Mouse (Mus musculus) thymus, adult 2 months (tissue): ENCODE results near the gene Adprm. TPM values are rescaled to one million over a fixed set of nuclear protein-coding genes. Genes with fewer than 3 reads are reported as not detected.

ENCODE experiments used
- DNase-seq: peaks from one replicate; pipeline ENCODE4 v3.0.0; 2021
- H3K27ac ChIP-seq: fragments of 200-500 bp; 2 replicates; pipeline ENCODE4 v1.5.1; 2012; ENCODE audit warnings: low read length, control low read depth; ENCODE audit not compliant: control insufficient read depth, insufficient read depth
- H3K27me3 ChIP-seq: fragments of 200-500 bp; 2 replicates; pipeline ENCODE4 v1.6.1; 2012; ENCODE audit warnings: mild to moderate bottlenecking, low read length, moderate library complexity, mixed read lengths; ENCODE audit not compliant: control insufficient read depth, insufficient read depth
- H3K36me3 ChIP-seq: fragments of 200-500 bp; 2 replicates; pipeline ENCODE4 v1.6.1; 2012; ENCODE audit warnings: mild to moderate bottlenecking, low read length, moderate library complexity; ENCODE audit not compliant: control insufficient read depth, insufficient read depth
- H3K4me1 ChIP-seq: fragments of 200-500 bp; replicated peaks from 2 replicates; pipeline ENCODE4 v1.6.1; 2012; ENCODE audit warnings: low read length; ENCODE audit not compliant: control insufficient read depth, insufficient read depth
- H3K4me3 ChIP-seq: fragments of 200-500 bp; 2 replicates; pipeline ENCODE4 v1.5.1; 2012; ENCODE audit warnings: mild to moderate bottlenecking, low read length, control low read depth, moderate library complexity; ENCODE audit not compliant: control insufficient read depth, insufficient read depth
- CTCF ChIP-seq: fragments of 200-500 bp; IDR thresholded peaks from 2 replicates; pipeline ENCODE4 v1.5.1; 2012; ENCODE audit warnings: mild to moderate bottlenecking, control low read depth, low read length, moderate library complexity, borderline replicate concordance; ENCODE audit not compliant: control insufficient read depth, poor library complexity, insufficient read depth; ENCODE audit errors: extremely low read depth
- POLR2A ChIP-seq: fragments of 200-500 bp; IDR thresholded peaks from 2 replicates; pipeline ENCODE4 v1.6.1; 2012; ENCODE audit warnings: mild to moderate bottlenecking, low read length, control low read depth, moderate library complexity; ENCODE audit not compliant: control insufficient read depth, poor library complexity, insufficient read depth; ENCODE audit errors: extremely low read depth
- WGBS: fragments of 180-500 bp; shearing (Covaris S2); methylation state at CpG from one replicate; pipeline ENCODE4 v1.1.7; 2018; 5-methylcytosine and 5-hydroxymethylcytosine counted together
- polyA plus RNA-seq: library from polyadenylated mRNA; depleted of rRNA; stranded (reverse); fragments of >200 nt; gene quantifications from 2 replicates; pipeline ENCODE4 v1.2.3, GENCODE M21; 2012

The Adprm gene
- polyA plus RNA-seq, 1 experiment, result 26.2 TPM

GRCm38 (mm10) chr11:67047199-67047598, 5.2 kb downstream of the Adprm start:
- Histone ChIP-seq H3K36me3 (peaks cover 6% of the 10 kb centered on the region), H3K27me3 (no peaks in the 10 kb centered on the region), H3K4me1 (no peaks in the 10 kb centered on the region), H3K27ac (no peak overlapping the region), H3K4me3 (no peak overlapping the region)
- TF ChIP-seq CTCF, result no peak
- DNase-seq, result no peak
- WGBS, result 88% methylated on average over 5 of the region's 5 CpGs

DNA sequence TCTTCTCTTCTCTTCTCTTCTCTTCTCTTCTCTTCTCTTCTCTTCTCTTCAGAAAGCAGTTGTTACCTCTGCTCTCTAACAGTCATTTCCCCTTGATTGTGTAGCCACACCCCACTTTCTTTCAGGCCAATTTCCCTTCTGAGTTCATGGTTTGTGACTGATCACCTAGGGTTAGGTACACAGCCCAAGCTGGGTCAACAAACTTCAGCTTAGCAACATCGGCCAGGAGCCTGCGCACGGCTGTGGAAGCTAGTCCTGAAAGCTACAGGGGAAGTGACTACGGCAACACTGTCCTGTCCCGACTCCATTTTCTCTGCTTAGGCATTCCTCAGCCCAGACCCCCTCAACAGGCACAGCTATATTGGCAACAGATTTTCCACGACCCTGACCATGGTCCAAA, 7.4 kb downstream of the Adprm start:
- peaks cover 24% of the 10 kb centered on the region for H3K36me3 ChIP-seq
- no peak for TF ChIP-seq POLR2A
- no peak for TF ChIP-seq CTCF
- 89% methylated on average over 6 of the region's 6 CpGs for WGBS
- DNase-seq, result no peak
- no peaks in the 10 kb centered on the region for H3K27me3 ChIP-seq
- no peaks in the 10 kb centered on the region for H3K4me1 ChIP-seq
- H3K27ac ChIP-seq, result no peak overlapping the region
- no peak overlapping the region for H3K4me3 ChIP-seq

DNA sequence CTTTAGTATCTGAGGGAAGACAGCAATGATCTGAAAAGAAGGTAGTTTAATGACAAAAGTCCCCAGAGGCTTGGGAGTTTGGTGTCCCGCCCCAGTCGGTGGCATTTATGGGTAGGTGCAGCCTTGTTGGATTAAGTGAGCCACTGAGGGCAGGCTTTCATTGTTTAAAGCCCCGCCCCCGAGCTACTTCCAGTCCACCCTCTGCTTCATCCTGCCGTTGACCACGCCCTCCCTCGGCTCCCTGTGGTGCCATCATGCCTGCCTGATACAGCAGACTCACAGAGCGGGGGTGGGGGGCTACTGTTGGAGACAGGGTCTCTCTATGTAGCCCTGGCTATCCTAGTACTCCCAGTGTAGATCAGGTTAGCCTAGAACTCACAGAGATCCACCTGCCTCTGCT, 9.4 kb downstream of the Adprm start:
- 93% methylated on average over 8 of the region's 8 CpGs for WGBS
- TF ChIP-seq POLR2A, result no peak

GRCm38 (mm10) chr11:67040483-67040882, 11.9 kb downstream of the Adprm start:
- H3K27ac ChIP-seq, result no peak overlapping the region
- over 99% methylated on average over 6 of the region's 6 CpGs for WGBS
- TF ChIP-seq POLR2A (no peak), CTCF (no peak)

More for the DNA sequence above, 9.4 kb downstream of the Adprm start:
- Histone ChIP-seq H3K36me3 (peaks cover 36% of the 10 kb centered on the region), H3K27me3 (no peaks in the 10 kb centered on the region), H3K4me1 (no peaks in the 10 kb centered on the region), H3K4me3 (no peak overlapping the region), H3K27ac (no peak overlapping the region)
- no peak for DNase-seq

DNA sequence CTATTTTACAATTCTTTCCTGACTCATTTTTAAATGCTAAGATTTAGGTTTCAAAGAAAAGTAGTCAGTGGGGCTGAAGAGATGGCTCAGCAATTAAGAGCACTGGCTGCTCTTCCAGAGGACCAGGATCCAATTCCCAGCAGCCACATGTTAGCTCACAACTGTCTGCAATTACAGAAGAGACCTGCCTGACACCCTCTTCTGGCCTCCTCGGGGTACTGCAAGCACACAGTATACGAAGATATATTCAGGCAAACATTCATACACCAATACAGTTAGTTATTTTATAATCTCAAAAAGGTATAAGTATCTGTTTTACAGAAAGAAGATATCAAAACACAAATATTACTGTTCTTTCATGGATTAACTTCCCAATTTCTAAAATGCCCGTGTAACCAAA, 12.6 kb downstream of the Adprm start:
- Histone ChIP-seq H3K27me3 (no peaks in the 10 kb centered on the region), H3K27ac (no peak overlapping the region), H3K4me1 (no peaks in the 10 kb centered on the region), H3K4me3 (no peak overlapping the region), H3K36me3 (peaks cover 33% of the 10 kb centered on the region)
- no peak for TF ChIP-seq POLR2A
- TF ChIP-seq CTCF, result no peak
- DNase-seq, result no peak
- WGBS, result 93% methylated on average over 3 of the region's 3 CpGs

More at GRCm38 (mm10) chr11:67040483-67040882, 11.9 kb downstream of the Adprm start:
- no peak for DNase-seq
- H3K4me1 ChIP-seq, result no peaks in the 10 kb centered on the region
- H3K4me3 ChIP-seq, result no peak overlapping the region
- H3K27me3 ChIP-seq, result no peaks in the 10 kb centered on the region
- peaks cover 37% of the 10 kb centered on the region for H3K36me3 ChIP-seq

GRCm38 (mm10) chr11:67036892-67037291, 15.5 kb downstream of the Adprm start:
- H3K27ac ChIP-seq, result no peak overlapping the region
- 97% methylated on average over 9 of the region's 9 CpGs for WGBS
- no peaks in the 10 kb centered on the region for H3K4me1 ChIP-seq
- DNase-seq, result no peak
- TF ChIP-seq CTCF (no peak), POLR2A (no peak)
- H3K4me3 ChIP-seq, result no peak overlapping the region
- peaks cover 31% of the 10 kb centered on the region for H3K36me3 ChIP-seq
- H3K27me3 ChIP-seq, result no peaks in the 10 kb centered on the region

- H3K27ac ChIP-seq, result no peak overlapping the region
- DNase-seq, result no peak
- TF ChIP-seq CTCF (no peak), POLR2A (no peak)
- H3K4me3 ChIP-seq, result no peak overlapping the region
- no peaks in the 10 kb centered on the region for H3K27me3 ChIP-seq
- WGBS, result 85% methylated on average over 6 of the region's 6 CpGs
- H3K4me1 ChIP-seq, result no peaks in the 10 kb centered on the region
- H3K36me3 ChIP-seq, result peaks cover 26% of the 10 kb centered on the region
Measured at GRCm38 (mm10) chr11:67036229-67036628, 16.2 kb downstream of the Adprm start.
